Mouse (Mus musculus): ENCODE data around the gene Ube2o.

The Ube2o gene

DNA sequence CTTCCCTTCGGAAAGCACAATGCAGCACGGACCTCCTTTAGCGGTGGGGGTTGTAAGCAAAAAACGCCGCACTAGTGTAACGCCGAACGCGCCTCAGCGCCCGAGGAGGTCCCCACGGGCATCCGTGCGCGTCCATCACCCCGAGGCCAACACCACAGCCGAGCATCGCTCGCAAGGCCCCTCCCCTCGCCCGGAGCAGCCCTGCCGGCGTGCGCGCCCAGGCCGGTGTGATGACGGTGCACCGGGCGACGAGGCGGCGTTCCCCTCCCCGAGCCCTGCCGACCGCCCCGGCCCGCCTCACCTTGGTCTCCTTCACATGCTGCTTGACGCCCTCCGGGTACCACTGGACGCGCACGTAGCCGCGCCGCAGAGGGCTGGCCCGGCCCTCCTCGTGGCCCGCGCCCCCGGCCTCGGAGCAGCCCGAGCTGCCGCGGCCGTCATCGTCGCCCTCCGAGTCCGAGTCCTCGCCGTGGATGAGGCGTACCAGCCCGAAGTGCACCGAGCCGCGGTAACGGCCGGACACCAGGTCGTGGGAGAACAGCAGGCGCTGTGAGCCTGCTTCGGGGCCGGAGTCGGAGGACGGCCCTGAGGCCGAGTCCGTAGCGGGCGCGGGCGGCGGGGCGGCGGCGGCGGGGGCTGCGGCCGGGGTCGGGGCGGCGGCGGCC, 404 bp downstream of the Ube2o start:
- DNase-seq (ENCODE audit: low read depth, low spot score) = peak; percentile 64

GRCm38 (mm10) chr11:116580031-116580652, 1.1 kb downstream of the Ube2o start:
- no peak for DNase-seq (ENCODE audit: low read depth, low spot score)

DNA sequence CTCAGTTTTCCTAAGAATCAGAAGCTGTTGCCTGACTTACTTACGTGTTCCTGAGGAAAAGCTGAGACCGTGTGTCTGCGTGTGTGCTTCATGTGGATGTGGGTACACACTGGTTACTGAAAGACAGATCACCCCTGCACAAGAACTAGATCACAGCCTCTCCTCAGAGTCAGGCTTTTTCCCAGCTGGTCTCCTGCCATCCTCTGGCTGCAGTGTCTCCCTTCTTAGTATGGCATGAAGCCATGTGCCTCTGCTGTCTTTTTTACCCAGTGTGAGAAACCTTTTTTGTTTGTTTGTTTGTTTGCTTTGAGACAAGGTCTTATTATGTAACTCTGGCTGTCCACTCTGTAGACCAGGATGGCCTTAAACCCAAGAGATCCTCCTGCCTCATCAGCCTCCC, 2.0 kb downstream of the Ube2o start:
- DNase-seq (ENCODE audit: low read depth, low spot score) = no peak

GRCm38 (mm10) chr11:116575396-116575795, 5.9 kb downstream of the Ube2o start:
- DNase-seq (ENCODE audit: low read depth, low spot score) = no peak

DNA sequence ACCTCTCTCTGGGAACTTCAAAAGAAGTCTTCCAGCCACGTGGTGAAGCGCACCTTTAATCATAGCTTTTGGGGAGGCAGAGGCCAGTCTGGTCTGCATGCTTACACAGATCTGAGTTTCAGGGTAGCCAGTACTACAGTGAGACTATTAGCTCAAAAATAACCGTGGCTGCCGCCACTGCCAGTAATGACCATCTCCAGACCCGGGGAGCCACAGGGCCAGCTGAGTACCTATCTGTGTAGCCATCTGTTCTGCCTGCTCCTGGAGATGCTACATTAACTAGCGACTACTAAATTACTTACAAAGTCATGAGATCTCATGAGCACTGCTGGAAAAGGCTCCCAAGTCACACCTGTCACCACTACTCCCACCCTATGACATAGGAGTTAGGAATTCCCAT, 6.3 kb downstream of the Ube2o start:
- no peak for DNase-seq (ENCODE audit: low read depth, low spot score)

DNA sequence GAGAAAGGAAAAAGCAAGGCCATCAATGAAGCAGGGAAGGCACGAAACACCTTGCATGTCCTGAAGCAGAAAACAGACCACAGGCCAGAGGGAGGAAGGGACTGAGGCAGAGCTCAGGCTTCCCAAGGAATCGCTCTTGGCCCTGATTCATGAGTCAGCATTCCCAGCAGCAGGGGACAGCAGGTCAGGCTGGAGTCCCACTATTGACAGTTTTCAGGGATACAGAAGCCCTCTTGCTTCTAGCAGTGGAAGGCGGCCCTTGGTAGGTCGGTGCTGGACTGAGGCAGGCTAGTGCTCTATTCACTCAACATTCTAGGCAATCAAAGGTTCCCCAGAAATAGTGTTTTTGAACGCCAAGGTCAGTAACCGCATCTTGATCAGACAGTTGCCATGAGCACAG, 6.8 kb downstream of the Ube2o start:
- no peak for DNase-seq (ENCODE audit: low read depth, low spot score)

- no peak for DNase-seq (ENCODE audit: low read depth, low spot score)
Observed at GRCm38 (mm10) chr11:116572756-116573543, 8.3 kb downstream of the Ube2o start.

DNA sequence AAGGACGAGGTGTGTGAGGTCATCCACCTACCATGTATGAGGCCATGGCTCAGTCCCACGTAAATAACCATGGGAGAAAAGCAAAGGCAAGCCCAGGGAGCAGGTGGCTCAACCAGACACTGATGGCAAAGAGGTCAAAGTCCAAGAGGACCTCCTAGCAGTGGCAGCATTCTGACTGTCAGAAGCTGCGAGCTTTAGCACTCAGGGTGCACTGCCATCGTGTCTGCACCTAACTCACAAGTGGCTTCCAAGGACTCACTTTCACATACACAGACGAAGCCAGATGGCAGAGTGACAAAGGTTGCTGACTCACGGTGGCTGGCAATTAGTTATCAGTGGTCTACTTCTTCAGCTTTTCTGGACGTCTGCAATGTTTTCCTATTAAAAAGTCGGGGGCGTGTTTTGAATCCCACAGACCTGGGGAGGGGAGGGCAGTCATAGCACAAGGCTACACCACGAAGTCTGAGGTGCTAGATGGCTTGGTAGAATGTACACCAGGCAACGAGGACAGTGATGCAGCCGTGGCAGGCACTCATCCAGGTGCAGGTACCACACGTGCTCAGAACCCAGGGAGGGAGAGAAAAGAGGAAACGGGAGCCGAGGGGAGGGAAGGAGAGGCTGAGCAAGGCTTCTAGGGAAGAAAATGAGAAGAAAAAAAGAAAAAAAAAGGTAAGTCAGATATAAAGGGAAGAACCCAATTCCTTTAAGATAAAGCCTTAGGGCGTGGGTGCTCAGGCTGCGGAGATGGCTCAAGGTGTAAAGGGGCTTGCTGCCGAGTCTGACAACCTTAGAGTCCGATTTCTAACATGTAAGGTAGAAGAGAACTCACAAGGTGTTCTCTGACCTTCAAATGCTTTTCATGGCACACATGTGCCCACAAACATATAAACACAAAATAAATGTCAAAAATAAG, 9.2 kb downstream of the Ube2o start:
- no peak for DNase-seq (ENCODE audit: low read depth, low spot score)

GRCm38 (mm10) chr11:116570821-116571220, 10.4 kb downstream of the Ube2o start:
- DNase-seq (ENCODE audit: low read depth, low spot score) = no peak

DNA sequence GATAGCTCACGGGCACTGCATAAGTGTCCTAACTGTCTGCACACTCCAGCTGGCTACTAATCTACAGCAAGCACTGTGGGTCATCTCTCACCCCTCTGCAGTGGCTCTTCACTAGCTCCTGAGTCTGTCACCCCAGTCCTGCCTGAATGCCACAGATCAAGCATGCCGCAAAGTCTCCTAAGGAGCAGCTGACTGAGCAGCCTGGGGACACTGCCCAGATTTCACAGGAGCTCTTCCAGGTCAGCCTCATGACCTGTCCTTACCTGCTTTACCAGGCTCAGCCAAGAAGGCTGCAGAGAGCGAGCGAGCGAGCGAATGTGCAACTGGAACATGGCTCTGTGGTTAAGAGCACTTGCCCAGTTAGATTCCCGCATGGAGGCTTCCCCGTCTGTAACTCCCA, 13.7 kb downstream of the Ube2o start:
- DNase-seq (ENCODE audit: low read depth, low spot score) = no peak

DNA sequence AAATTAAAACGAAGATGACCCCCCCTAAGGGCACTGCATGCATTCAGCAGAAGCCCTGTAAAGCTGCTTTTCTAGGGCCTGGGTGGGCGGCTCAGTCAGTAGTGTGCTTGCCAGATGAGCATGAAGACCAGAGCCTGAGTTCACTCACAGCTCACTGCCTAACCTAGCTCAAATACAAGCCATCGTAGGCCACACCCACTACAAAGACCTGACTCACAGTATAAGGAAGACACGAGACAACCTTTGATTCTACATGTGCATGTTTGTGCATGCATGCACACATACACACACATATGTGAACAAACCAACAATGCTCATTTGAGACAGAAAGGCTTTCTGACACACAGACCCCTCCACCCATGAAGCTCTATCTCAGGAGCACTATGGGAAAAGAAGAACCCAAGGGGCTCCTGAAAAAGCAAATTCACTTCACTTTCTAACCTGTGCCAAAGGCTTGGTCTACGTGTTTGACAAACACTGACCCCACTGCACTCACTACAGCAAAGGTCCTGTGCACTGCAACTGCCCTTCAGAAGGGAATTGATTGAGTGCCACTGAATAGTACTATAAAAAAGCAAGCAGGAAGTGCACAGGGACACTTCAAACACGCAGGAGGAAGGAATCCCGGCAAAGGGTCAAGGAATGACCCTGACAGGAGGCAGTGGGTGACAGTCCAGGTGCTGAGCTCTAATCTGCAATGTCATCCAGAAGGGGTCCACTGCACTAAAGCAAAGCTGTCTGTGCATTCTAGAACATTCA, 15.8 kb downstream of the Ube2o start:
- DNase-seq (ENCODE audit: low read depth, low spot score) = no peak

DNA sequence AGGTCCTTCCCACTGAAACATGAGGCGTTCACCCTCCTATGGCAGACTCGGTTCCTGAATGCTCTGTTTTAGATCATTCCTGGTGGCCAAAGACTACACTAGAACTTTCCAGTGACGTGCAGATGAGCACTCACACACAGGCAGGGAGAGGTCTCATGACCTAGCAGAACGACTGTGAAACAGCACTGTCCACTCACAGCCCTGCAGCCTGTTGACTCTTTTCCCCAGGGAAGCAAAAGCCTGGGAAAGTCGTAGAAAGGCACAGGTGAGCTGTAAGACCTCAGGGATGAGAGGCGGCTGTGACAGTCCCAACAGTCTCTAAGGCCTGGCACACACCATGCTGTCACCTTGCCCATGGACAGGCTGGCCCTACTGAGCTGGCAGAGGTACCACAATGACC, 24.9 kb downstream of the Ube2o start:
- no peak for DNase-seq (ENCODE audit: low read depth, low spot score)

DNA sequence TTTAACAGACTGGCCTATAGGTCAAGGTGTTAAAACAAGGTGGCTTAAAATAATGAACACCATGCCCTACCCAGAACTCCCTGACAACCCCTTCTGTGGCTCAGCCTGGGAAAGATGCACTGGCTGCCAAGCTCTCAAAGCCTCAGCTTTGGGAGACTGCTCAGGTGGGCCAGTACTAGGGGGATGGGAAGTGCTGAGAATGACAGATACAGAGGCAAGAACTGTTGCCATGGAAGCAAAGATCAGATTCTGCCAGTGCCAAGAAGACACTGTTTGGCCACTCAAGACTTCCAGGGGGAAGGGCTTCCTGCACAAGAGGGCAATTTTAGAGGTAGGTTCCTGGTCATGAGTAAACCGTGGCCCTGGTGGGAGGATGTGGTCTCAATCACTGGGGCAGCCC, 25.7 kb downstream of the Ube2o start:
- DNase-seq (ENCODE audit: low read depth, low spot score) = no peak

DNA sequence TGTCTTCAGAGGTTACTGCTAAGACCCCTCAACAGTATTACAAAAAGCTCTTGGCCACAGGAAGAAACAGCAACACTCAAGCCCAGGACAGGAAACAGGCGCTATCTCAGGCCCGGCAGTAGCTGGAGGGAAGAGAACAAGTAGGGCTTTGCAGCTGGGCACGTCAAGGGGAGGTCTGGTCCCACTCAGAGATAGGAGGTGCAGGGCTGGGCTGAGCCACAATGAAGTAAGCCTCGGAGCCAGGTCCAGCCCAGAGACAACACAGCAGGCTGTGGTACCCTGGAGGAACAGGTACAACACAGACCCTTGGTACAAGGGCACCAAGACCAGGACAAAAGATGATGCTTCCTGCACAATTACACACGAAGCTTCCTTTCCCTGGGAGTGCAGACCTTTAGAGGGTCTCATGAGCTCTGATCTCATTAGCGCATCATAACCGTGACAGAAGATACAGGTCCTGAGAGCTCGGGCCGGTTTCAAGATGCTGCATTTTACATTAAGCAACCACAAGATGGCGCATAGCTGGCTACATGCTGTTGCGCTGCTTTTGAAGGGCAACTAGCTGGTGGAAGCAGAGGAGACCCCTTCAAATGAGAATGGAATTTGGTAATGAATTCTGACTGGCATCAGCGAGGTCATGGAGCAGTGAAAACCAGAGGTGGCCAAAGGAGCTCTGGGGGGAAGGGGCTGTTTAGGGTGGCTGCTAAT, 26.9 kb downstream of the Ube2o start:
- DNase-seq (ENCODE audit: low read depth, low spot score) = peak; percentile 72

GRCm38 (mm10) chr11:116552194-116552593, 29.1 kb downstream of the Ube2o start:
- DNase-seq (ENCODE audit: low read depth, low spot score) = no peak

DNA sequence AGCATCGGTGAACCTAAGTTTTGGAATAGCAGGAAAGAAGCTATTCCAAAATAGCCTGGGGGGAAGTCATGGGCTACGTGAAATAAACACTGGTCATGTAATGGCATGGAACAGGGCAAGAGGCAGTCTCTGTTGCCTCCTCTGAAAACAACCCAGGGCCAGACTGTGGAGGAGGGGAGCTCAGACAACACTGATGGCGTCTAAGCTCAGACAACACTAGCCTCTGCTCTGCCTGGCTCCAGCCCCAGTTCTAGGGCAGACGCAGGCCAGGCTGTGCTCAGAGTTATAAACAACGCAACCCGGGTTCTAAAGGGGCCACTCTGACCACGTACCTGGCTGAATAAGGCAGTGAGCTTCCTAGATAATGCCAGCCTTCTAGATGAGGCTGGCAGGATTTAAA, 30.5 kb downstream of the Ube2o start:
- DNase-seq (ENCODE audit: low read depth, low spot score) = no peak

- DNase-seq (ENCODE audit: low read depth, low spot score) = no peak
Observed at GRCm38 (mm10) chr11:116549273-116550038, 31.8 kb downstream of the Ube2o start.

DNA sequence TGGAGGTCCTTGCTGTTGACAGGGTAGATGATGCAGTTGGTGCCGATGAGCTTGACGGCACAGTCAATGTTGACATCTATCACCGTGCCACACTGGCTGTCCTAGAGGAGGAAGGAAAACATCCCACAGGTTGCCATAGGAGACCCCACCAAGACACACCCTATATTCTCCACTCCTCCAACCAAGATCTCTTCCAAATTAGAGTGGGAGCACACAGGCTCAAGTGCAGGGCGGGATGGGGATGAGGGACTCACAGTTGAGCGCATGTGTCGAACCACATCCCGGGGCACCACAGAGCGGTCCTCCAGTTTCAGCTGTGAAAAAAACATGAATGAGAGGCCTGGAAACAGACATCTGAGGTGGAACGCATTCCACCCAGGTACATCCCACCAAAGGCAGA, 32.5 kb downstream of the Ube2o start:
- no peak for DNase-seq (ENCODE audit: low read depth, low spot score)

DNA sequence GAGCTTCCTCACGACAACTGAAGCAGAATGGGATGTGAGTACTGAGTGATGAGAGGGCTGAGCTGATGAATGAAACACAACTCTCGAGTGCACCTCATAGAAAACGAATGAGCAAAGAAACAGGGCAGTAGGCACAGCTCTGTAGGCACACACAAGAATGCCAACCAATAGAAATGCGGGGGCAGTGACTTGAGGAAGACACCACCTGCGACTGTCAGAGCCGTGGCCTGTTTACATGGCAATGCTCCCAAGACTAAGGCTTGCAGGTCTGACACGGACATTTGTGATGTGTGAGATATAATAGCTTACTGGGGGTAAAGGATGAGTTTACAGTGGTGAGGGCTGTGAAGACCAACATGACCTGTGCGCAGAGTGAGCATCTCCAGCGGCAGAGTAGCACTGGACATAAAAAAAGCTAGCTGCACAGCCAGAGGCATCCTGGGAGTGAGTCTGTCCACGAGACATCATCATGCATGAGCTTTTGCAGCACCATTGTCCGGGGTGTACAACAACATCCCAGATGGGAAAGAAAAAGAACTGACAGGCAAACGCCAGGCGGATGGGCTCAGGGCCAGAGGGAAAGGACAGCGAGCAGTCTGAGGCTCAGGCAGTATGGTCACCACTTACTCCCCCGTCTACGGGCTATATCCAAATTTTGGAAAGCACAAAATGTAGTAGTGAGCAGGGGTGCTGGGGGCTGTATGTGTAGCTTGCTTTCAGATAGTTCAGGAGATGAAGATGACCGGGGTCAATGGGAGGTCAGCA, 33.8 kb downstream of the Ube2o start:
- DNase-seq (ENCODE audit: low read depth, low spot score) = no peak
